Mouse (Mus musculus) lung, embryonic 14.5 days (tissue): ENCODE data around the gene 4921524J17Rik. TPM values are rescaled to one million over a fixed set of nuclear protein-coding genes. Genes with fewer than 3 reads are reported as not detected.

Source experiments
- ATAC-seq: fragments of 200-750 bp; cut with Nextera tagmentation; 2 replicates; pipeline ENCODE4 v1.8.0; 2017; ENCODE audit warnings: mild to moderate bottlenecking, moderate TSS enrichment, moderate library complexity; ENCODE audit not compliant: insufficient read depth
- DNase-seq: peaks from one replicate; pipeline ENCODE4 v3.0.0-alpha.2; 2015
- H3K27ac ChIP-seq: fragments of 300-500 bp; sonication (generic); 2 replicates; pipeline ENCODE4 v1.5.1; 2014; ENCODE audit warnings: low read depth, mild to moderate bottlenecking, moderate library complexity
- H3K27me3 ChIP-seq: fragments of 300-500 bp; sonication (generic); 2 replicates; pipeline ENCODE4 v1.6.1; 2014; ENCODE audit warnings: low read length, control low read depth; ENCODE audit not compliant: insufficient read depth
- H3K36me3 ChIP-seq: fragments of 300-500 bp; sonication (generic); 2 replicates; pipeline ENCODE4 v1.6.1; 2014; ENCODE audit warnings: control low read depth; ENCODE audit not compliant: insufficient read depth
- H3K4me1 ChIP-seq: fragments of 300-500 bp; sonication (generic); 2 replicates; pipeline ENCODE4 v1.6.1; 2014; ENCODE audit warnings: antibody characterized with exemption, control low read depth; ENCODE audit not compliant: insufficient read depth
- H3K4me2 ChIP-seq: fragments of 300-500 bp; sonication (generic); 2 replicates; pipeline ENCODE4 v1.6.1; 2014; ENCODE audit warnings: mild to moderate bottlenecking
- H3K4me3 ChIP-seq: fragments of 300-500 bp; sonication (generic); 2 replicates; pipeline ENCODE4 v1.5.1; 2014; ENCODE audit warnings: low read depth, low read length
- H3K9ac ChIP-seq: fragments of 300-500 bp; sonication (generic); 2 replicates; pipeline ENCODE4 v1.6.1; 2014
- H3K9me3 ChIP-seq: fragments of 300-500 bp; sonication (generic); 2 replicates; pipeline ENCODE4 v1.6.1; 2016; ENCODE audit warnings: low read depth, low read length, control low read depth
- CTCF ChIP-seq: IDR thresholded peaks from 2 replicates; pipeline ENCODE4 v1.5.1; 2016; ENCODE audit warnings: antibody characterized with exemption, low read depth
- WGBS: fragments of 180-500 bp; shearing (Covaris S2); extraction: QIAGEN DNeasy Blood & Tissue Kit; methylation state at CpG from one replicate; pipeline ENCODE4 v1.1.7; 2014; 5-methylcytosine and 5-hydroxymethylcytosine counted together
- polyA plus RNA-seq: library from polyadenylated mRNA; unstranded; fragments of >200 nt; fragmentation: Nextera tagmentation; extraction: Ambion mirVana; gene quantifications from 2 replicates; pipeline ENCODE4 v1.2.1, GENCODE M21; 2014

4921524J17Rik gene
- polyA plus RNA-seq, 1 experiment from 2014 or later = 35.0 TPM

DNA sequence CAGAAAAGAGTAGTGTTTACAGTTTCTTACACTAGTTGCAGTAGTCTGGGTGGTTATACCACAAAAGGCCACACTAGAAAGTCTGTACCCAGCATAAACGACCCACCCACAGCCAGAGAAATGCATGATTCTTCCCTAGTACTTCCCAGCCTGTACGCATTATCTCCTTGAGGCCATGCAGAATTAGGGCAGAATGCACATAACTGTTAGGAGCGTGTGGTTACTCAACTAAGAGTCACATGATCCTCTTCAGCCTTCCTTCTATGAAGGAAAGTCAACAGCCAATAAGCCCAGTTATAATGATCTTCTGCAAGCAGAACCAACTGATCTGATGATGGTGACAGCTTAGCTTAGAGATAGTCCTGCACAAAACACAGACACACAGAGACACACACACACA, 26.9 kb upstream of the 4921524J17Rik start:
- H3K27me3 ChIP-seq = no peaks in the 10 kb centered on the region
- no peak overlapping the region for H3K27ac ChIP-seq
- H3K9ac ChIP-seq = no peak overlapping the region
- no peak for DNase-seq
- H3K36me3 ChIP-seq = no peaks in the 10 kb centered on the region
- no peak for TF ChIP-seq CTCF
- ATAC-seq = no peak
- H3K9me3 ChIP-seq = no peaks in the 10 kb centered on the region
- H3K4me1 ChIP-seq = no peaks in the 10 kb centered on the region
- 56% methylated on average over 3 of the region's 3 CpGs for WGBS
- no peak overlapping the region for H3K4me3 ChIP-seq
- H3K4me2 ChIP-seq = no peak overlapping the region

DNA sequence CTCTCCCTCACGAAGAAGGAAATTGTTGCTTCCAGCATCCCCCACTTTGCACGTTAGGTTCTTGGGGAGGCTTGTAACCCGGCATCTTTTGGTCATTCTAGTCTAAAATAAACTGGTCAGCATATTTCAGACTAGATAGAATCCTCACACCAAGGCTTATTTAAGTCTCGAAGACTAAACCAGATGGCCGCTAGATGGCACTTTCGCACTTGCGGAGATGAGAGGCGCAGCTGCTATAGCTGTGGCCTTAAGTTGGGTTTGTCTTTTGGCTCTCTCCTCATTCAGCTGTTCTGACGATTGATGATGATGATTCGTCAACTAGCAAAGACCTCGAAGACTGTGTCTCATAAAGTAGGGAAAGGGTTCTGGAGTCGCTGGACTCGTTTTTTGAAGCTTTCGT, 23.9 kb upstream of the 4921524J17Rik start:
- peak; percentile 85 for TF ChIP-seq CTCF
- Histone ChIP-seq H3K36me3 (no peaks in the 10 kb centered on the region), H3K27ac (no peak overlapping the region), H3K9me3 (no peaks in the 10 kb centered on the region), H3K9ac (no peak overlapping the region), H3K27me3 (no peaks in the 10 kb centered on the region), H3K4me1 (no peaks in the 10 kb centered on the region), H3K4me2 (no peak overlapping the region), H3K4me3 (no peak overlapping the region)
- WGBS = 5% methylated on average over 14 of the region's 14 CpGs
- DNase-seq (peak; percentile 97), ATAC-seq (peak; percentile 60; the same call in 1 of the 2 replicates)

DNA sequence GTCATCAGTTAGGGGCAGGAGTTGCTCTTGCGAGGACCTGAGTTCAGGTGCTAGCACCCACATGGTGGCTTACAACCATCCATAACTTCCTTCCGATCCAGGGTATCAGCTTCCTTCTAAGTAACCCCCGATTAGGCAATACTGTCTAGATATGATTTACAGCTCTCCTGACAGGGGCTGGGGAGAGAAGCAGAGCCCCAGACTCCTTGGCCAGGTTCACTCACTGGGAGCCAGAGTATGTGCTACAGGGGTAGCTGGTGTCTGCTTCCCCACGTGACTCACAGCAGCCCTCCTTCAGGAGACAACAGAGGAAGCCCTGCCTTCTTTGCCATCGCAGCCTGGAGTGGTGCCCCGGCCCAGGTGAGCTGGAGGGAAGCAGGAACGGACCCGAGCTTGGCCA, 22.1 kb upstream of the 4921524J17Rik start:
- TF ChIP-seq CTCF = no peak
- DNase-seq (no peak), ATAC-seq (no peak)
- H3K27me3 ChIP-seq = no peaks in the 10 kb centered on the region
- no peaks in the 10 kb centered on the region for H3K4me1 ChIP-seq
- no peak overlapping the region for H3K4me2 ChIP-seq
- no peaks in the 10 kb centered on the region for H3K36me3 ChIP-seq
- 54% methylated on average over 8 of the region's 8 CpGs for WGBS
- H3K4me3 ChIP-seq = no peak overlapping the region
- no peak overlapping the region for H3K27ac ChIP-seq
- no peak overlapping the region for H3K9ac ChIP-seq
- H3K9me3 ChIP-seq = no peaks in the 10 kb centered on the region

DNA sequence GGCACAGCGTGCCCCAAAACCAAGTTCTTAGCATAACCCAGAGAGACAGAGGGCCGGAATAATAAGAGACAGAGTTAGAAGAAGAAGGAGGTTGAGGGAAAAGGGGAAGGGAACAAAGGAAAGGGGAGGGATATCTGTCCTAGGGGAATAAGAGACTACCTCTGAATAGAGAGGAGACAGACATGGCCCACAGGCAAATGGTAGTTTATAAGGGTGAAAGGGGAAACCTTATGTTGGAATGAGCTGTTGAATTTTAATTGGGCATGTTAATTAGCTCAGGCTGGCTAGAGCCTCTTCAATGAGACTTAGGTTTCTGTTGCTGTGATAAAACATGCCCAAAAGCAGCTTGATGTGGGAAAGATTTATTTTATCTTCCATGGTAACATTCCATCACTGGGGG, 20.6 kb upstream of the 4921524J17Rik start:
- Histone ChIP-seq H3K27me3 (no peaks in the 10 kb centered on the region), H3K9me3 (no peaks in the 10 kb centered on the region), H3K36me3 (no peaks in the 10 kb centered on the region), H3K4me3 (no peak overlapping the region), H3K9ac (no peak overlapping the region), H3K27ac (no peak overlapping the region), H3K4me2 (no peak overlapping the region), H3K4me1 (no peaks in the 10 kb centered on the region)
- no peak for TF ChIP-seq CTCF
- ATAC-seq (no peak), DNase-seq (no peak)
- 87% methylated on average over 2 of the region's 2 CpGs for WGBS

DNA sequence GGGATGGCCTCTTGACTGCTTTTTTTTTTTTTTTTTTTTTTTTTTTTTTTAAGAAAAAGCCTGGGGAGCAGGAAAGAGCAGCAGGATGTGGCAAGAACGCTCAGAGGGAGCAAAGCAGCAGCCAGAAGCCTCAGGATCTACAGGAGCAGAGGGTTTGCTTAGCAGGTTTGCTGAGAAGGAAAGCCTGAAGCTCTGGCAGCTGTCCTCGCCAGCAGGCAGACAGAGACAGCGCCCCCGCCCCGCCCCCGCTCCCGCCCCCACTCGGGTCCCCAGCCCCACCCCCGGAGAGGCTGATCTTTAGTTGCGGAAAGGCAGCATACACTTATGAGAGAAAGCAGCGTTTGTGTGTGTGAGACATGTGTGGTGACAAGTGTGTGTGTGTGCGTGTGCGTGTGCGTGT, 19.7 kb upstream of the 4921524J17Rik start:
- Histone ChIP-seq H3K4me1 (no peaks in the 10 kb centered on the region), H3K27me3 (no peaks in the 10 kb centered on the region), H3K9me3 (no peaks in the 10 kb centered on the region), H3K36me3 (no peaks in the 10 kb centered on the region), H3K4me2 (peak overlapping the region; percentile 50), H3K9ac (no peak overlapping the region; the same call in 1 of the 2 replicates), H3K27ac (no peak overlapping the region), H3K4me3 (no peak overlapping the region)
- no peak for TF ChIP-seq CTCF
- ATAC-seq (0 out of 2 replicates have a peak, but pooled peaks have one; percentile 43), DNase-seq (peak; percentile 57)
- WGBS = 15% methylated on average over 14 of the region's 14 CpGs

DNA sequence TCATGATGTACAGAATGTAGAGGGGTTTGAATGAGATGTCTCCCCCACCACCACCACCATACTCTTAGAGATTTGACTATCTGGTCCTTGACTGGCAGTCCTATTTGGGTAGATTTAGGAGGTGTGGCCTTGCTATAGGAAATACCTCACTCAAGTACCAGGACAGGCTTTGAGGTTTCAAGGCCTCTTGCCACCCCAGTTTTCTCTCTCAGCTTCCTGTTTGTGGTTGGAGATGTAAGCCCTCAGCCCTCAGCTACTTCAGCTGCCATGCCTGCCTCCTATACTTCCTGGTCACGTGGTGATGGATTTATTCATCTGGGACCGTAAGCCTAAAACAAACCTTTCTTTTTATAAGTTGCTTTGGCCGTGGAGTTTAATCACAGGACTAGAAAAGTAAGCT, 17.7 kb upstream of the 4921524J17Rik start:
- Histone ChIP-seq H3K36me3 (no peaks in the 10 kb centered on the region), H3K27me3 (no peaks in the 10 kb centered on the region), H3K27ac (no peak overlapping the region), H3K9me3 (no peaks in the 10 kb centered on the region), H3K9ac (no peak overlapping the region), H3K4me1 (no peaks in the 10 kb centered on the region), H3K4me3 (no peak overlapping the region), H3K4me2 (no peak overlapping the region)
- TF ChIP-seq CTCF = no peak
- 68% methylated on average over 3 of the region's 3 CpGs for WGBS
- DNase-seq (no peak), ATAC-seq (no peak)

DNA sequence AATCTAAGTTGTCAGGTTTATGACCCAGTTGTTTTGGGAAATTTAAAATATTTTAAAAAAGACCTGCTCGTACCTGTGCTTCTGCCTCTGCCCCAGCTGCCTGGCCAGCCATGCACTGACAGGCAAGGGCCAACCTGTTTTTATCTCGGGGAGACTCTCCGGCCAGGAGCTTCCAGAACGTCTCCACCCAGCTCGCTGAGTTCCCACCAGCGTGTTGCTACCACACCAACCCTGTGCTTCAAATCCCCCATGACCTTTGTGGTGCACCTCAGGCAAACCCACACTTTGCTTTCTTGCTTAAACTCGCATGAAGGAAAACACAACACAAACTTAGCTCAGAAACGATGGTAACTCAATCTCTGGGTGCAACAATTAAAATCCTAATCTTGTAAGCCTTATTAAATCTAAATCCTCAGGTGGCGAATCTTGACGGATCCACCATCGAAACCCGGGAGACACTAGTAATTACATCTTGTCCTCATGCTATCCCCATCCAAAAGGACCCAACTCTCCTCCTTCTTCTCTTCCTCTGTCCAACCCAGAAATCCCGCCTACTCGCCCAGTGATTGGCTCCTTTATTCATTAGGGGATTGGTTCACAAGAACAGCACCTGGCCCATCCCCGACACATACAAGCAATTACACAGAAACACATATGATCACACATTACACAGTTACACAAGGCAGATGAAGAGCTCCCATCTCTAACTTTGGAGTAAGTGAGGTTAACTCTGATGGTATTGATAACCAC, 13.5 kb upstream of the 4921524J17Rik start:
- 76% methylated on average over 15 of the region's 15 CpGs for WGBS
- Histone ChIP-seq H3K36me3 (no peaks in the 10 kb centered on the region), H3K9me3 (no peaks in the 10 kb centered on the region), H3K27me3 (no peaks in the 10 kb centered on the region), H3K4me2 (no peak overlapping the region), H3K4me1 (no peaks in the 10 kb centered on the region), H3K9ac (no peak overlapping the region), H3K27ac (no peak overlapping the region), H3K4me3 (no peak overlapping the region)
- ATAC-seq (no peak), DNase-seq (no peak)
- TF ChIP-seq CTCF = no peak
